Mouse (Mus musculus): ENCODE results near the gene Hoxd8. TPM values are rescaled to one million over a fixed set of nuclear protein-coding genes. Genes with fewer than 3 reads are reported as not detected.

Gene Hoxd8
- polyA plus RNA-seq, 1 experiment from 2014 or later = 0.29 TPM

DNA sequence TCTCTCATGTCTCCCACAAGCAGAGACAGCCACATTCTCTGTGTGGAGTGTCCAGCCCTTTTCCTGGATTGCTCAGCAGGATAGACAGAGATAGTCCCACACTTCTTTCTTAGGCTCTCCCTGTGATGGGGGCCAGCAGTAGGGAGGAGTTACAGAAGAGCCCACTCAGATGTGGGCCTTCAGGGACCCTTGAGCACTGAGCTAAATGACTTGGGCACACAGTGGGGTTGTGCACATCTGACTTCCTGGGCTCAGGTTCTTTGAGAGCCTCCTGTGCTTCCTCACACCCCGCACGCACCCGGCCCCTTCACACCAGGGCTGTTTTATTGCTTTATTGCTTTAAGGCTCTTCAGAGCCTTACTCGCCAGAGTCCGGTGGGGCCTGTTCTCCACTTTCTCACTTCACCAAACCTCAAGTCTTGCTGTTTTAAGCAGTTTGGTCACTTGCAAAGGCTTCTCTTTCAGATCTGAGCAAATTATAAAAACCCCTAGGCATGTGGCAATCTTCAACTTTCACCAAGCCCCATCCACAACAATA, 16.6 kb downstream of the Hoxd8 start:
- ATAC-seq (ENCODE audit: insufficient read depth) (no peak), DNase-seq (no peak)
- WGBS = 13% methylated on average over 5 of the region's 5 CpGs
- Histone ChIP-seq H3K27me3 (ENCODE audit: insufficient read depth, low read length) (peaks cover 96% of the 10 kb centered on the region), H3K27ac (ENCODE audit: low read depth) (no peak overlapping the region), H3K4me1 (ENCODE audit: insufficient read depth) (no peaks in the 10 kb centered on the region), H3K9me3 (ENCODE audit: low read depth, low read length) (no peaks in the 10 kb centered on the region), H3K4me3 (ENCODE audit: low read depth, low read length) (no peak overlapping the region), H3K9ac (no peak overlapping the region), H3K36me3 (ENCODE audit: insufficient read depth) (no peaks in the 10 kb centered on the region), H3K4me2 (no peak overlapping the region)
- TF ChIP-seq CTCF (IDR thresholded peaks at IDR 0.05; ENCODE audit: low read depth) = no peak

DNA sequence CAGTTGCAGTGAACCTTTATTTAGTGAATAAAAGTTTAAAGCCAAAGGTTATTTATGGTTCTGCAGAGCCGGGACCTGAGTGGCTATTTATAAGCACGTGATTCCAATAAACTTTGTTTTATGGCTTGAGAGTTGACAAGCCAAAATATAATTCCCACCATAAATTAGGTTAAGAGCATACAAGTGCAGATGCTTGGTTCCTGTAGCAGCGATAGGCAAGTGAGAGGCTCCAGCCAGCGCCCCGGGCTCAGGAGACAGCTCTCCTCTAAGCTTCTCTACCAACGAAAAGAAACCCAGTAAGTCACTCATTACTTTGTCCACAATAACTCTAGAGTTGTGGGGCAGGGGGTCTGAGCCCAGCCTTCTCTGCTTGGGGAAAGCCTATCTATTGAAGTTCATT, 17.5 kb downstream of the Hoxd8 start:
- Histone ChIP-seq H3K4me1 (ENCODE audit: insufficient read depth) (no peaks in the 10 kb centered on the region), H3K9ac (no peak overlapping the region), H3K36me3 (ENCODE audit: insufficient read depth) (no peaks in the 10 kb centered on the region), H3K27me3 (ENCODE audit: insufficient read depth, low read length) (peaks cover 96% of the 10 kb centered on the region), H3K4me2 (no peak overlapping the region), H3K9me3 (ENCODE audit: low read depth, low read length) (no peaks in the 10 kb centered on the region), H3K4me3 (ENCODE audit: low read depth, low read length) (no peak overlapping the region), H3K27ac (ENCODE audit: low read depth) (no peak overlapping the region)
- no peak for DNase-seq
- TF ChIP-seq CTCF (IDR thresholded peaks at IDR 0.05; ENCODE audit: low read depth) = no peak
- 12% methylated on average over 6 of the region's 6 CpGs for WGBS
- no peak for ATAC-seq (ENCODE audit: insufficient read depth)

DNA sequence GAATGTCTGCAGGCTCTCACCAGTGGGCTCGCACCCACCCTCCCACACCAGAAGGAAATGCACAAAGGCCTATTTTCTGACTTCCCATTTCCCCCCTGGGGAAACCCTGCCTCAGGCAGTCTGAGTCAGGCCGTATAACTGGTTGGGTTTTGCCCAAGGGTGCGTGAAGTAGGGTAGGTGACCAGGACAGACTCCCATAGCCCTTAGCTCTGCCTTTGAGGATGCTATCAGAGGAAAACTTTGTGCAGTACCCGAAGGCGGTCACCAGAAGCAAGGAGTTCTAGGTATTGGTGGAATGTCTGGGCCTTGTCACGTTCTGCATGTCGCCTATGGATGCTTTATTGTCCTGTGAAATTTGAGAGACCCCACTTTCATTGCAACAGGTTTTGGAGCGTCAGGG, 18.5 kb downstream of the Hoxd8 start:
- 10% methylated on average over 8 of the region's 8 CpGs for WGBS
- TF ChIP-seq CTCF (IDR thresholded peaks at IDR 0.05; ENCODE audit: low read depth) = no peak
- peaks cover 96% of the 10 kb centered on the region for H3K27me3 ChIP-seq (ENCODE audit: insufficient read depth, low read length)
- no peaks in the 10 kb centered on the region for H3K36me3 ChIP-seq (ENCODE audit: insufficient read depth)
- H3K9me3 ChIP-seq (ENCODE audit: low read depth, low read length) = no peaks in the 10 kb centered on the region
- no peak overlapping the region for H3K4me2 ChIP-seq
- no peak overlapping the region for H3K4me3 ChIP-seq (ENCODE audit: low read depth, low read length)
- no peak overlapping the region for H3K27ac ChIP-seq (ENCODE audit: low read depth)
- H3K9ac ChIP-seq = no peak overlapping the region
- DNase-seq (no peak), ATAC-seq (ENCODE audit: insufficient read depth) (no peak)
- no peaks in the 10 kb centered on the region for H3K4me1 ChIP-seq (ENCODE audit: insufficient read depth)

DNA sequence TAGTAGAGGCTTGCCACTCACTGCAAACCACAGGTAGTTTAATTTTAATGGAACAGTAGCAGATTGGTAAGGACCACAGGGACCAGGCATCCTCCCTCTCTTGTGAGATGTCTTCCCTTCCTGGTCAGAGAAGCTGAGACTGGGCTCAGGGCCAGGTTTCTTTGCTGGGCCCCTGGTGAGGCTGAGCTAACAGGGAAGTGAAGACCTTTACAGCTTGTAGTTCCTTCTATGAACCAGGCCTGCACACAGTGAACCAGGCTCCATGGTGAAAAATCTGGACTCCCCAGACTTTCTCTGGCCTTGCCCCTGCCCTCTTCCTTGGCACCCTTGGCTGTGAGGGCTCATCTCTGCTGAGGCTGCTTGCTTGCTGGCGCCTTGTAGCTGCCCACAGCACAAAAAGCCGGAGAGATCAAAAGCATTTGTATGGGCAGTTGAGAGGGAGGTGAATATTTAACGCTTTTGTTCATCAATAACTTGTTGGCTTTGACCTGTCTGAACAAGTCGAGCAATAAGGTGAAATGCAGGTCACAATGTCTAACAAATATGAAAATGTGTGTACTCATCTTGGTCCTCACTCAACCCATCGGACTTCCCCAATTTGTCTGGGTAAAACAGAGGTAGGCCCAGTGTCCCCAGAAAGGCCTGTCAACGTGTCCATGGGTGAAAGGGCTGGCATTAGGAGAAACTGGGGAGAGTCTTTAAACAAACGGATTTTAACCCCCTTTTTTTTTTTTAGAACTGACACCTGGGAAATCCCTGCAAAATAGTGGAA, 20.0 kb downstream of the Hoxd8 start:
- WGBS = 24% methylated on average over 7 of the region's 7 CpGs
- Histone ChIP-seq H3K9me3 (ENCODE audit: low read depth, low read length) (no peaks in the 10 kb centered on the region), H3K4me3 (ENCODE audit: low read depth, low read length) (no peak overlapping the region), H3K4me1 (ENCODE audit: insufficient read depth) (no peaks in the 10 kb centered on the region), H3K27ac (ENCODE audit: low read depth) (no peak overlapping the region), H3K4me2 (no peak overlapping the region), H3K36me3 (ENCODE audit: insufficient read depth) (no peaks in the 10 kb centered on the region), H3K9ac (no peak overlapping the region), H3K27me3 (ENCODE audit: insufficient read depth, low read length) (peaks cover 100% of the 10 kb centered on the region)
- DNase-seq (peak; percentile 65), ATAC-seq (ENCODE audit: insufficient read depth) (no peak)
- TF ChIP-seq CTCF (IDR thresholded peaks at IDR 0.05; ENCODE audit: low read depth) = no peak

DNA sequence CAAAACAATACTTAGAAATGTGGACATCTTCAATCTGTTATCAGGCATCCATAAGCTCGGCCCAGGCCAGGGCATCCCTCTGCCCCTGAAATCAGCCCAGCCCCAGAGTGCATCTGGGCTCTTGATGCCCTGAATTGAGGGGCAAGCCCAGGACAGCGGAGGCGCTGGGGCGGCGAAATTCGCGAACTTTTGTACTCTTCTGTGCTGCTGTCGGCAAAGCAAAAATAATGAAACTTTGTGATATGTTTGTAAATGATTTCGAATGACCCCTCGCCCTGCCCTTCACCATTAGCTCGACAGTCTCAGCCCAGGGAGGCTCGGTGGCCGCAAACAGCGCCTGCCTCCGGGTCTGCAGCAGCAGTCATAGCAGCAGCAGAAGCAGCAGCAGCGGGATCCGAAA, 20.8 kb downstream of the Hoxd8 start:
- TF ChIP-seq CTCF (IDR thresholded peaks at IDR 0.05; ENCODE audit: low read depth) = no peak
- Histone ChIP-seq H3K36me3 (ENCODE audit: insufficient read depth) (no peaks in the 10 kb centered on the region), H3K9me3 (ENCODE audit: low read depth, low read length) (no peaks in the 10 kb centered on the region), H3K4me3 (ENCODE audit: low read depth, low read length) (no peak overlapping the region), H3K4me2 (no peak overlapping the region), H3K27ac (ENCODE audit: low read depth) (no peak overlapping the region), H3K27me3 (ENCODE audit: insufficient read depth, low read length) (peaks cover 99% of the 10 kb centered on the region), H3K9ac (no peak overlapping the region), H3K4me1 (ENCODE audit: insufficient read depth) (no peaks in the 10 kb centered on the region)
- DNase-seq (no peak), ATAC-seq (ENCODE audit: insufficient read depth) (no peak)
- 5% methylated on average over 17 of the region's 17 CpGs for WGBS

DNA sequence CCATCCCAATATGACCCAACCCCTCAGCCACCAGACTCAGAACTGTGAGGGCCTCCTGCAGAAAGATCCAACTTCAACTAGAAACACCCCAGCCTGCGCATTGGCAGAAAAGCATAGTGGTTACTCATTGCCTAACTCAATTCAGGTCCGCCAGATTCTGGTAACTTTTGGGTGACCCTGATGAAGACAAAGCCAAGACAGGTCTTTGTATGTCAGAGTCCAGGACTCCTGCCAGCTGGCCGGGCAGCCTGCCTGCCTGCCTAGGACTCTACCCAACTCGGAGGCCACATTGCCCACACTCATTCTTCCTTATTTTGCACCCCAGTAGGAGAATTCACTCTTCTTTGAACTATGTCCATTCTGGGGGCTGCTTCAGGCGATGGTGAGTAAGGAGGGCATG, 22.1 kb downstream of the Hoxd8 start, which contains the start of gene Gm28230:
TSS of gene Gm28230 (plus strand) at position 178 of the 400 bp plus-strand sequence.
- H3K4me2 ChIP-seq = peak within 1 kb of the TSS; percentile 34
- H3K27ac ChIP-seq (ENCODE audit: low read depth) = no peak within 1 kb of the TSS
- peak within 1 kb of the TSS; percentile 21 for H3K4me3 ChIP-seq (ENCODE audit: low read depth, low read length)
- no peak within 1 kb of the TSS for H3K9ac ChIP-seq
- no peaks in the 10 kb centered on the region for H3K36me3 ChIP-seq (ENCODE audit: insufficient read depth)
- peaks cover 99% of the 10 kb centered on the region for H3K27me3 ChIP-seq (ENCODE audit: insufficient read depth, low read length)
- 9% methylated on average over 5 of the region's 5 CpGs for WGBS
- no peaks in the 10 kb centered on the region for H3K9me3 ChIP-seq (ENCODE audit: low read depth, low read length)
- ATAC-seq (ENCODE audit: insufficient read depth) (no peak), DNase-seq (no peak)
- no peak for TF ChIP-seq CTCF (IDR thresholded peaks at IDR 0.05; ENCODE audit: low read depth)
- no peaks in the 10 kb centered on the region for H3K4me1 ChIP-seq (ENCODE audit: insufficient read depth)

DNA sequence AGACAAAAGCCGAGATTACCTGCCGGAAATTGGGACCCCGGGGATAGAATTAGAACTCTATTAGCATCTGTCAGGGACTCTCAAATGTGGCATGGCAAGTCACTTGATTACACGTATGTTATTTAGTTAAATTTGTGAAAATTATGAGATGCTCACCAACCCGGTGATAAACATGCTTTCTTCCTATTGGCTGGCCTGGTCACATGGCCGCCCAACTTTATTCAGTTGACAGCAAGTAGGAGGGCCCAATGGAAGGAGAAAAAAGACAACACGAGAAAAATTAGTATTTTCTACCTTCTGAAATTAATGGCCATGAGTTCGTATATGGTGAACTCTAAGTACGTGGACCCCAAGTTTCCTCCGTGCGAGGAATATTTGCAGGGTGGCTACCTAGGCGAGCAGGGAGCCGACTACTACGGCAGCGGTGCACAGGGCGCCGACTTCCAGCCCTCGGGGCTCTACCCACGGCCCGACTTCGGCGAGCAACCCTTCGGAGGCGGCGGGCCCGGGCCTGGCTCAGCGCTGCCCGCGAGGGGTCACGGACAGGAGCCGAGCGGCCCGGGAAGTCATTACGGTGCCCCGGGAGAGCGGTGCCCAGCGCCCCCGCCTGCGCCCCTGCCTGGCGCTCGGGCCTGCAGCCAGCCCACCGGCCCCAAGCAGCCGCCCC, 22.7 kb downstream of the Hoxd8 start:
- Histone ChIP-seq H3K36me3 (ENCODE audit: insufficient read depth) (no peaks in the 10 kb centered on the region), H3K4me3 (ENCODE audit: low read depth, low read length) (peak overlapping the region; percentile 21), H3K27ac (ENCODE audit: low read depth) (no peak overlapping the region), H3K27me3 (ENCODE audit: insufficient read depth, low read length) (peaks cover 99% of the 10 kb centered on the region), H3K9ac (no peak overlapping the region), H3K4me2 (peak overlapping the region; percentile 34), H3K9me3 (ENCODE audit: low read depth, low read length) (no peaks in the 10 kb centered on the region), H3K4me1 (ENCODE audit: insufficient read depth) (no peaks in the 10 kb centered on the region)
- ATAC-seq (ENCODE audit: insufficient read depth) (no peak), DNase-seq (no peak)
- no peak for TF ChIP-seq CTCF (IDR thresholded peaks at IDR 0.05; ENCODE audit: low read depth)
- 2% methylated on average over 43 of the region's 43 CpGs for WGBS

All from lung, embryonic 14.5 days (tissue).